Mouse (Mus musculus): ENCODE data around the gene Tmppe. TPM values are rescaled to one million over a fixed set of nuclear protein-coding genes. Genes with fewer than 3 reads are reported as not detected.

Tmppe gene
- polyA plus RNA-seq, 1 experiment from 2014 or later, result 5.1 TPM

DNA sequence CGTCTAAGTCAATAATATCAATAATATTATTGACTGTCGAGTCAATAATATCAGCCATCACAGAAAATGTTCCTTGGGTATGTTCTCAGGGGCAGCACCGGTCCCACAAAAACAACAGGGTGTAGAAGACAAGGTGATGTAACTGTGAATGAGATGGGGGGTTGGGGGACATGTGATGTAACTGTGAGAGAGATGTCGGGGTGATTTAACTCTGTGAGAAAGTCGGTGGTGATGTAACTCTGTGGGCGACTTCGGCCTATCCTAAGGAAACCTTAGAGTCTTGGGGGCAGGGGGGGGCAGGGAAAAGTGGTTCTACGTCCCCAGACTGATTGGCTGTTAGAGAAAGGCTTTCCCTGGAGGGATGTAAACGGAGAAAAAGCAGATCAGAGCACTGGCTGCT lies 41.3 kb downstream of the Tmppe start:
- Histone ChIP-seq H3K4me2 (ENCODE audit: low read length) (no peak overlapping the region), H3K9me3 (ENCODE audit: control insufficient read depth, low read length) (no peaks in the 10 kb centered on the region), H3K4me3 (ENCODE audit: low read depth, low read length) (no peak overlapping the region), H3K36me3 (ENCODE audit: control insufficient read depth, insufficient read depth, low read length) (peaks cover 4% of the 10 kb centered on the region; the same call in 1 of the 2 replicates), H3K27me3 (replicated peaks; ENCODE audit: control insufficient read depth, insufficient read depth, low read length) (no peaks in the 10 kb centered on the region), H3K27ac (ENCODE audit: low read depth) (no peak overlapping the region), H3K4me1 (replicated peaks; ENCODE audit: control insufficient read depth, insufficient read depth, low read length) (no peaks in the 10 kb centered on the region), H3K9ac (ENCODE audit: low read length) (no peak overlapping the region)
- ATAC-seq (replicated peaks; ENCODE audit: low FRiP score, low TSS enrichment, low read depth) (no peak), DNase-seq (ENCODE audit: low spot score) (no peak)
- 89% methylated on average over 9 of the region's 9 CpGs for WGBS

DNA sequence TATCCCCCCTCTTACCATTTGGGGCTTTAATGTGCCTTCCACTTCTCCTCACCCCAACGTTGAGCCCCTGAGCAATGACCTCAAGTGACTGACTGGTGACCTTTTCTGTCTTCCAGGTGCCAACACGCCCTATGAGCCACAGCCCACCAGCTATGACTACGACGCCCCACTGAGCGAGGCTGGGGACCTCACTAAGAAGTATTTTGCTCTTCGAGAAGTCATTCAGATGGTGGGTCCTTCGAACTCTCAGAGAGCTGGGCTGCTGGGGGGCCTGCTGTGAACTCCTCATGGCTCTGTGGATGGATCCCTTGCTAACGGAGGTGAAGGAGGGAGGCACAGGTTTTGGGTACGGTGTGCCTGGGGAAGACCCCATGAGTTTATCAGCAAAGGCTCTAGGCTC lies 42.0 kb downstream of the Tmppe start:
- Histone ChIP-seq H3K4me2 (ENCODE audit: low read length) (no peak overlapping the region), H3K9ac (ENCODE audit: low read length) (no peak overlapping the region), H3K36me3 (ENCODE audit: control insufficient read depth, insufficient read depth, low read length) (no peaks in the 10 kb centered on the region), H3K4me1 (replicated peaks; ENCODE audit: control insufficient read depth, insufficient read depth, low read length) (no peaks in the 10 kb centered on the region), H3K27me3 (replicated peaks; ENCODE audit: control insufficient read depth, insufficient read depth, low read length) (no peaks in the 10 kb centered on the region), H3K27ac (ENCODE audit: low read depth) (no peak overlapping the region), H3K9me3 (ENCODE audit: control insufficient read depth, low read length) (no peaks in the 10 kb centered on the region), H3K4me3 (ENCODE audit: low read depth, low read length) (no peak overlapping the region)
- DNase-seq (ENCODE audit: low spot score), result no peak
- ATAC-seq (replicated peaks; ENCODE audit: low FRiP score, low TSS enrichment, low read depth), result no peak
- 86% methylated on average over 9 of the region's 9 CpGs for WGBS

DNA sequence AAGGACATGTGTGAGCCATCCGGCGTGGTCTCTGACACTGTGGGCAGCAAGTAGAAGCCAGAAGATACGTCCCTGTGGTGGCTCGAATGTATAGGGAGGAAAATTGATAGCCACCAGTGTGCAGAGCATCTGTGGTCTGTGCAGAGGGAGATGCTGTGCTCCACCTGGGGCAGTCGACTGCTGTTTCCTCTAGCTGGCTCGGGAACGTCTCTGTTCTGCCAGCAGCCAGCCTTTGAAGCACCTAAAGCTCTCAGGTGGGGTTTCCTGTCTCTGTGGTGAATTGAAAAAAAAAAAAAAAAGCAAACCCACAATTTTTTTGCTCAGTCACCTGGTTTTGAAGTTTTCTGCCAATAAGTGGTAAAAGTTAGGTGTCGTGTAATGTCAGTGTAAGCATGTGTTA lies 42.4 kb downstream of the Tmppe start:
- Histone ChIP-seq H3K27me3 (replicated peaks; ENCODE audit: control insufficient read depth, insufficient read depth, low read length) (no peaks in the 10 kb centered on the region), H3K4me3 (ENCODE audit: low read depth, low read length) (no peak overlapping the region), H3K4me2 (ENCODE audit: low read length) (no peak overlapping the region), H3K36me3 (ENCODE audit: control insufficient read depth, insufficient read depth, low read length) (no peaks in the 10 kb centered on the region), H3K4me1 (replicated peaks; ENCODE audit: control insufficient read depth, insufficient read depth, low read length) (no peaks in the 10 kb centered on the region), H3K9me3 (ENCODE audit: control insufficient read depth, low read length) (no peaks in the 10 kb centered on the region), H3K27ac (ENCODE audit: low read depth) (no peak overlapping the region), H3K9ac (ENCODE audit: low read length) (no peak overlapping the region)
- WGBS, result 89% methylated on average over 8 of the region's 8 CpGs
- DNase-seq (ENCODE audit: low spot score) (no peak), ATAC-seq (replicated peaks; ENCODE audit: low FRiP score, low TSS enrichment, low read depth) (no peak)

DNA sequence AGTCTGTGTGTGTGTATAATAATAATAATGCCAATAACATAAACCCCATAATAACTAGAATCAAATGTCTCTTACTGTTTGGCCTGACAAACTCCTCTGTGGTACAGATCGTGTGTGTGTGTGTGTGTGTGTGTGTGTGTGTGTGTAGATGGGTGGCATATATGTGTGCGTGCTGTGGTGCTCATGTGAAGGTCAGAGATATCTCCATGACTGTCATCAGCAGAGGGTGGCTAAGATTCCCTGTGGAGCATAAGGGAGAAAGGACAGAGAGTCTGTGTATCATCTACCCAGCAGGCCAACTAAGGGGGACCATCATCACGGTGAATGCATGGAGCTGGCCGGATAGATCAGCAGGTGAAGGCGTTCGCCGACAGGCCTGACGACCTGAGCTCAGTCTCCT lies 46.0 kb downstream of the Tmppe start:
- DNase-seq (ENCODE audit: low spot score), result no peak
- Histone ChIP-seq H3K9ac (ENCODE audit: low read length) (no peak overlapping the region), H3K27me3 (replicated peaks; ENCODE audit: control insufficient read depth, insufficient read depth, low read length) (no peaks in the 10 kb centered on the region), H3K4me2 (ENCODE audit: low read length) (no peak overlapping the region), H3K36me3 (ENCODE audit: control insufficient read depth, insufficient read depth, low read length) (no peaks in the 10 kb centered on the region), H3K27ac (ENCODE audit: low read depth) (no peak overlapping the region), H3K9me3 (ENCODE audit: control insufficient read depth, low read length) (no peaks in the 10 kb centered on the region), H3K4me1 (replicated peaks; ENCODE audit: control insufficient read depth, insufficient read depth, low read length) (no peaks in the 10 kb centered on the region), H3K4me3 (ENCODE audit: low read depth, low read length) (no peak overlapping the region)
- WGBS, result 87% methylated on average over 8 of the region's 8 CpGs
- ATAC-seq (replicated peaks; ENCODE audit: low FRiP score, low TSS enrichment, low read depth), result no peak

DNA sequence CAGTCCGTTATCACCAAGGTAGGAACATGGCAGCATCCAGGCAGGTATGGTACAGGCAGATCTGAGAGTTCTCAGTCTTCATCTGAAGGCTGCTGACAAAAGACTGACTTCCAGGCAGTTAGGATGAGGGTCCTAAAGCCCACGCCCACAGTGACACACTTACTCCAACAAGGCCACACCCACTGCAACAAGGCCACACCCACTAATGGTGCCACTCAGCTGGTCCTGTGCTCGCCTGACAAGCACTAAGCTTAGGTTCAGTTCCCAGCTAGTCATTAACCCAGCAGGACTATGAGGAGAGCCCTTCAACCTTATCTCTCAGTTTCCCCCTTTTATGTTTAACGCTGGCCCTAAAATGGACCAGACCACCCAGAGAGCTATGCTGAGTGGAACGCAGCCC lies 47.8 kb downstream of the Tmppe start:
- H3K9ac ChIP-seq (ENCODE audit: low read length), result no peak overlapping the region
- H3K27me3 ChIP-seq (replicated peaks; ENCODE audit: control insufficient read depth, insufficient read depth, low read length), result no peaks in the 10 kb centered on the region
- H3K27ac ChIP-seq (ENCODE audit: low read depth), result no peak overlapping the region
- no peaks in the 10 kb centered on the region for H3K36me3 ChIP-seq (ENCODE audit: control insufficient read depth, insufficient read depth, low read length)
- DNase-seq (ENCODE audit: low spot score), result no peak
- no peak overlapping the region for H3K4me2 ChIP-seq (ENCODE audit: low read length)
- no peak for ATAC-seq (replicated peaks; ENCODE audit: low FRiP score, low TSS enrichment, low read depth)
- no peaks in the 10 kb centered on the region for H3K9me3 ChIP-seq (ENCODE audit: control insufficient read depth, low read length)
- H3K4me3 ChIP-seq (ENCODE audit: low read depth, low read length), result no peak overlapping the region
- no peaks in the 10 kb centered on the region for H3K4me1 ChIP-seq (replicated peaks; ENCODE audit: control insufficient read depth, insufficient read depth, low read length)
- 76% methylated on average over 5 of the region's 5 CpGs for WGBS

DNA sequence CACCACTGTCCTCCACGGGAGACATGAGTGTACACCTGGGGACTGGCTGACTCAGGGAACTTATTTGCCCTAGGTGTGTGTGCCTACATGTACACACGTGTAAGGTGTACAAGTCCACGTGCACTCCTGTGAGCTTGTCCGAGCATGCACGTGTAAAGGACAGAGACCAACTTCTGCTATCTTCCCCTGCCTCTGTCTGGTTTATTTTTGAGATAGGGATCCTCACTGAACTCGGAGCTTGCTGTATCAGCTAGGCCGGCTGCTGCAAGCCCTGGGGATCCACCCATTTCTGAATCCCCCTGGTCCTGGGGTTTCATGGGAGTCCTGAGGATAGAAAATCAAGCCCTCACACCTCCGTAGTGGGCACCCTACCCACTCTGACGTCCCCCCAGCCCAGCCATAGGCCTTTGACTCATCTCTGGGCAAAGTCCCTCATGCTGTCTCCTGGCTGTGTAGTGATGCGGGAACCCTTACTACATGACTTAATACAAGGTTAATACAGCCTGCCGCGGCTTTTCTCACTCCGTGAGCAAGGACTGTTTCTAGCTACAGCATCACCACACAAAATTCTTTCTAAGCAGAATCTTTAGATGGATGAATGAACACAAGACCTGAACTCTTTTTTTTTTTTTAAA lies 48.3 kb downstream of the Tmppe start:
- no peak overlapping the region for H3K9ac ChIP-seq (ENCODE audit: low read length)
- 88% methylated on average over 13 of the region's 13 CpGs for WGBS
- no peak overlapping the region for H3K4me2 ChIP-seq (ENCODE audit: low read length)
- no peaks in the 10 kb centered on the region for H3K27me3 ChIP-seq (replicated peaks; ENCODE audit: control insufficient read depth, insufficient read depth, low read length)
- no peaks in the 10 kb centered on the region for H3K9me3 ChIP-seq (ENCODE audit: control insufficient read depth, low read length)
- no peak overlapping the region for H3K4me3 ChIP-seq (ENCODE audit: low read depth, low read length)
- ATAC-seq (replicated peaks; ENCODE audit: low FRiP score, low TSS enrichment, low read depth) (no peak), DNase-seq (ENCODE audit: low spot score) (no peak)
- no peak overlapping the region for H3K27ac ChIP-seq (ENCODE audit: low read depth)
- H3K4me1 ChIP-seq (replicated peaks; ENCODE audit: control insufficient read depth, insufficient read depth, low read length), result no peaks in the 10 kb centered on the region
- no peaks in the 10 kb centered on the region for H3K36me3 ChIP-seq (ENCODE audit: control insufficient read depth, insufficient read depth, low read length)

DNA sequence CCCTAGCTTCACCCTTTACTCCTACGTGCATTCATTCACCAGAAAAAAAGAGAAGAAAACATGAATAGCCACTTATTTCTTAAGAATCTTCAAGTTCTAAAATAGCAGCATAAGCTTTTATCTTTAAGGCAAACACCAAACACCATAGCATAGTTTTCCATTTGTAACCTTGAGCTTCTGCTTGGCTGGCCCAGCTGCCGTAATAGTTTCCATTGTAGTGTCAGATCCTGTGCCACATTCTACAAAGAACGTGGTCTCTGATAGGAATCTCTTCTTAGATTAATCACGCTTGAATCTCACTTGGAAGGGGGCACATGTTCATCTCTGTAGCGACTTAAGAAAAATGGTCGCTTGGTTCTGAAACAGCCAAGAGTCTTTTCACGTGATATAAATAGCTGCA lies 50.7 kb downstream of the Tmppe start:
- H3K4me3 ChIP-seq (ENCODE audit: low read depth, low read length), result no peak overlapping the region
- ATAC-seq (replicated peaks; ENCODE audit: low FRiP score, low TSS enrichment, low read depth) (no peak), DNase-seq (ENCODE audit: low spot score) (no peak)
- peaks cover 6% of the 10 kb centered on the region; the same call in 1 of the 2 replicates for H3K36me3 ChIP-seq (ENCODE audit: control insufficient read depth, insufficient read depth, low read length)
- no peaks in the 10 kb centered on the region for H3K4me1 ChIP-seq (replicated peaks; ENCODE audit: control insufficient read depth, insufficient read depth, low read length)
- H3K9me3 ChIP-seq (ENCODE audit: control insufficient read depth, low read length), result no peaks in the 10 kb centered on the region
- no peak overlapping the region for H3K27ac ChIP-seq (ENCODE audit: low read depth)
- H3K27me3 ChIP-seq (replicated peaks; ENCODE audit: control insufficient read depth, insufficient read depth, low read length), result no peaks in the 10 kb centered on the region
- WGBS, result 85% methylated on average over 7 of the region's 7 CpGs
- no peak overlapping the region for H3K4me2 ChIP-seq (ENCODE audit: low read length)
- no peak overlapping the region for H3K9ac ChIP-seq (ENCODE audit: low read length)

DNA sequence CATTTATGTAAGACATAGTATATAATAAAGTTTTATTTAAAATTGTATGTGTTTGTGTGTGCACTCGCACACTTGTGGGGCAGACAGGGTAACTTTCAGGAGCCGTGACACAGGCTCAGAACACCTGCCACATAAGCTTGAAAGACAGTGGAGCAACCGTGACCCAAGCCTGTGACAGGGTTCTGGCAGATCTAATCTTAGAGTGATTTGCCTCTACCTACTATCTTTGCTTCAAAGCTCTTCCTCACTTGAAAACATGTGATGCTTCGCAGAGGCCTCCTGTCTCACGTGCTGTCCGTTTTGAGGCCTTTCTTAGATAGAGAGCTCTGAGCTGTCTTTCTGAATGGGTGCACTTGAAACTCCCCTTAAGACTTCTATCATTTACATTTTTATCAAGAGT lies 51.5 kb downstream of the Tmppe start:
- DNase-seq (ENCODE audit: low spot score) (no peak), ATAC-seq (replicated peaks; ENCODE audit: low FRiP score, low TSS enrichment, low read depth) (no peak)
- Histone ChIP-seq H3K4me2 (ENCODE audit: low read length) (no peak overlapping the region), H3K4me3 (ENCODE audit: low read depth, low read length) (no peak overlapping the region), H3K27ac (ENCODE audit: low read depth) (no peak overlapping the region), H3K36me3 (ENCODE audit: control insufficient read depth, insufficient read depth, low read length) (peaks cover 14% of the 10 kb centered on the region; the same call in 1 of the 2 replicates), H3K27me3 (replicated peaks; ENCODE audit: control insufficient read depth, insufficient read depth, low read length) (no peaks in the 10 kb centered on the region), H3K4me1 (replicated peaks; ENCODE audit: control insufficient read depth, insufficient read depth, low read length) (no peaks in the 10 kb centered on the region), H3K9me3 (ENCODE audit: control insufficient read depth, low read length) (no peaks in the 10 kb centered on the region), H3K9ac (ENCODE audit: low read length) (no peak overlapping the region)
- WGBS, result 87% methylated on average over 6 of the region's 6 CpGs

DNA sequence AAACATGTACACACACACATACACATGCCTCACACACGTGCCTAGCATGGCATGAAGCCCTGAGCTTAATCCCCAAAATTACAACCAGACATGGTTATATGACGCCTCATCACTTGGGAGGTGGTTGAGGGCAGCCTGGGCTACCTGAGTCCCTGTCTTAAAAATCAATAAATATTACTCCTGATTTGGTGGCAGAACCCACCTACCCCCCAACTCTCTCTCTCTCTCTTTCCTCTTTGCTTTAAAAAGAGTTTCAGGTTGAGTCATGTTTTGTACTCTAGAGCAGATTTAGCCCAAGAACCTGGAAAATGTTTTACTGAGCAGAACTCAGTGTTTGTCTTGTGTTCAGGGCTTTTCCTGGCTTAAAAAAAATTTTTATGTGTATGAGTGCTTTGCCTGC lies 54.5 kb downstream of the Tmppe start:
- Histone ChIP-seq H3K4me1 (replicated peaks; ENCODE audit: control insufficient read depth, insufficient read depth, low read length) (no peaks in the 10 kb centered on the region), H3K4me3 (ENCODE audit: low read depth, low read length) (no peak overlapping the region), H3K4me2 (ENCODE audit: low read length) (no peak overlapping the region), H3K9me3 (ENCODE audit: control insufficient read depth, low read length) (no peaks in the 10 kb centered on the region), H3K9ac (ENCODE audit: low read length) (no peak overlapping the region), H3K27me3 (replicated peaks; ENCODE audit: control insufficient read depth, insufficient read depth, low read length) (no peaks in the 10 kb centered on the region), H3K27ac (ENCODE audit: low read depth) (no peak overlapping the region), H3K36me3 (ENCODE audit: control insufficient read depth, insufficient read depth, low read length) (peaks cover 28% of the 10 kb centered on the region; the same call in 1 of the 2 replicates)
- ATAC-seq (replicated peaks; ENCODE audit: low FRiP score, low TSS enrichment, low read depth), result no peak
- no peak for DNase-seq (ENCODE audit: low spot score)
- WGBS, result 86% methylated on average over 2 of the region's 2 CpGs
